Mouse (Mus musculus): ENCODE measurements around the gene Slc44a3.

Gene Slc44a3

DNA sequence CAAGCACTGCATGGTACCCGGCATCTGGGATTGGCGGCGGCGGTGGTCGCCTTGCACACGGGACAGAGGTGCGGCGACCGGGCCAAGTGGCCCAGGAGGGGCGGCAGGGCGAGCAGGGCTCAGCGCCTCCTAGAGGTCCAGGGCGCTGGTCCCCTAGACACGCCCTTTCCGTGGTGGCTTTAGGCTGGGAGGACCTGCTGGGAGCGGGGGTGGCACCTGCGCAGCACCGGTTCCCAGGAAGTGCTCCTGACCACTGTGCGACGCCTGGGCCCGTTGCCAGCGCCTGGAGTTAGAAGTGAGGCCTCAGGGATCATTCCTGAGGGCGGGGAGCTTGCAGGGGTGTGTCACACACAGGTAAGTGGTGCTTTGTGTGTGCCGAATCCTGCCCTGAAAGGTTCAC lies at the start of gene Slc44a3:
TSS of gene Slc44a3 (minus strand) at position 229 of the 400 bp plus-strand sequence.
- no peak for DNase-seq

- DNase-seq: no peak
Observed at GRCm38 (mm10) chr3:121579880-121580549, 47.8 kb upstream of the Slc44a3 start.

GRCm38 (mm10) chr3:121579402-121579801 lies 47.2 kb upstream of the Slc44a3 start:
- DNase-seq: no peak

DNA sequence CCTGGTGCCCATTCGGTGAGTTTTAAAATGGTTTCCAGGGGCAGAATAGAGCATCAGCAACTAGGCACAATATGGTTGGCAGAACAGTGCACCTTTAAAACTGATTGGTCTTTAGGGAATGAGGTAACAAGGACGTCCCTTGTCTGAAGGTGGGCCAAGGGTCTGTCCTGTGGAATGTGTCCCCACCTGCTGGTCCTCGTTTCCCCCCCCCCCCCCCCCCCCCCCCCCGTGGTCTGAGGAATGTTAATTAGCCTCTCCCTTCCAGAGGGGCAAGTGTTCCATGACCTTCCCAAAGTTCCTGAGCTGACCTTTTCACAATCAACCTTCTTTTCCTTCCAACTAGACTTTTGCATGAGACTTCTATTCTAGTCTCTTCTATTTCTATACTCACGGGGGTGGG lies 46.5 kb upstream of the Slc44a3 start:
- no peak for DNase-seq

DNA sequence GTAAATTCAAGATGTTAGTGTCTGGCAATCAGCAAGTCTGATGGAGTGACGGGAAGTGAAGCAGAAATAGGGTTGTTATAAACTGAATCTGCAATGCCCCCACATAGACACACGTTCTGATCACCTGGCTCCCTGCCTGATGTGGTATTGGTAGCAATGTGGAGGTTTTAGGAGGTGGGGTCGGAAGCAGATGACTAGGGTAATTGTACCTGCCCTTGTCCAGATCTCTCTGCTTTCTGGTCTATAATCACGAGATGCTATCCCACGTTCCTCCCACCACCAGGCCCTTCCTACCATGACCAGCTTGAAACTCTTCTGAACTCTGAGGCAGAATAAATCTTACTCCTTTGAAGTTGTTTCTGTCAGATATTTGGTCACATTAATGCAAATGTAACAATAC lies 45.4 kb upstream of the Slc44a3 start:
- DNase-seq: no peak

- DNase-seq: peak; percentile 97
Observed at GRCm38 (mm10) chr3:121577032-121577591, 44.9 kb upstream of the Slc44a3 start.

DNA sequence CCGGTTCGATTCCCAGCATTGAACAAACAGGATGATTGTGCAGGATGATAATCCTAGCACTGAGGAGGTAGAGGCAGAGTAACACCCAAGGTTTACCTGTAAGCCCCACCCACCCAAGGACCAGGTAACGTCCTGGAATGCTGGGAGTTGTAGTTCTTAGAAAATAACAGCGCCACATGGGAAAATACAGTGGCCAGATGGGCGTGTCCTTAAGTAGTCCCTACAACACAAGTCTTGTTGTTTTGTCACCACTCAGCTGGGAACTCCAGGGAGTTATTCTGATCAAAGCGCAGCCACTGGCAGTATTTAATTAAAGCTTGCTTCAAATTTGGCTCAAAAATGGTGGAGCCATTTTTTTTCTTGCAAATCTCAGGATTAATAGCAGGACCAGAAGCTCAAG lies 44.2 kb upstream of the Slc44a3 start:
- peak; percentile 87 for DNase-seq

GRCm38 (mm10) chr3:121574386-121574785 lies 42.2 kb upstream of the Slc44a3 start:
- no peak for DNase-seq

DNA sequence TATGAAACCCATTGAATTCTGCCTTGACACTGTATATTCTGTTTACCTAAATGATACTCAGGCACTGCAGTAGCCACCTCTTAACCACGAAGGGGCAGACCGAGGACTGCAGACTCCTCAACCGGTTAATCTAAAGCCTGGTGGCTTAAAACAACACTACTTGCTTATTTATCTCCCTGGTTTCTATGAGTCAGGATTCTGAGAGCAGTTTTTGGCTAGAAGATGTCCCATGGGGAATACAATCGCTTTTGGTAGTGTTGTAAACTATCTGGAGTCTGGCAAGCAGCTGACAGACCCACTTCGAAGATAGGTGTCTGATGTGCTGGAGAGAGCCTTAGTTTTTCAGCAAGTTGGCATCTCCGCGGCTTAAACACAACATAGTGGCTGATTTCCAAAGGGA lies 41.7 kb upstream of the Slc44a3 start:
- peak; percentile 93 for DNase-seq

DNA sequence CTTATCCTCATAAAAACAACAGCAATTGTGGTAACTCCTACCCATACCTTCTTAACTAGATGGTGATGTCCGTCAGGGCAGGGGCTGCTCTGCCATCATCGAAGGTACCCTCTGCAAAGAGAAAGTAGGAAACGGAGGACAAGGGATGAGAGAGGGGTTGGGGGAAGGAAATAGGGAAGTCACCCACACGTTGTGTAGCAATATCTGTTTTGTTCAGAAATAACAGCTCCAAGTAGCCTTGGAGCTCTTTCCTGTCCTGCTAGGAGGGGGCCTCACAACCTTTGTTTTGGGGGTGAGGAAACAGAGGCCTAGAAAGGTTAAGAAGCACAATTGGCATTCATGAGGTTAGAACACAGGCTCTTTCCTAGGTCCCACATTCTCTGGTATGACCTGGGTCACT lies 39.3 kb upstream of the Slc44a3 start:
- DNase-seq: no peak

DNA sequence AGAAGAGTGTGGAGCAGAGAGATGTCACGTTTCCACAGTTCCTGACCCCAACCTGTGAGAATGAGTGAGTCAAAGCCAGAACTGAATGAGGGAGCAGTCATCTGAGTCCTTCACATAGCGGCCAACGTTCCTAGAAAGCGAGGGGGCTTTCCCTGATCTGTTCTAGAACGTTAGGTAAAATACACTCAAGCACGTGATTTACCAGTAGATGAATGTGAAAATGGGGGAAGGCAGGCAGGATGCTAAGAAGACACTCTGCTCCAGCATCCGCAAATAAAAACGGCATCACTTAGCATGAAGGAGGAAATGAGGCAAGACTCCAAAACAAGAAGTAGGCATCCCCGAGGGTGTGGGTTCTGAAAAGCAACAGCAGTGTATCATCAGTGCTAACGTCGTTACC lies 38.4 kb upstream of the Slc44a3 start:
- DNase-seq: no peak

- DNase-seq: no peak
Observed at GRCm38 (mm10) chr3:121569767-121570166, 37.6 kb upstream of the Slc44a3 start.

DNA sequence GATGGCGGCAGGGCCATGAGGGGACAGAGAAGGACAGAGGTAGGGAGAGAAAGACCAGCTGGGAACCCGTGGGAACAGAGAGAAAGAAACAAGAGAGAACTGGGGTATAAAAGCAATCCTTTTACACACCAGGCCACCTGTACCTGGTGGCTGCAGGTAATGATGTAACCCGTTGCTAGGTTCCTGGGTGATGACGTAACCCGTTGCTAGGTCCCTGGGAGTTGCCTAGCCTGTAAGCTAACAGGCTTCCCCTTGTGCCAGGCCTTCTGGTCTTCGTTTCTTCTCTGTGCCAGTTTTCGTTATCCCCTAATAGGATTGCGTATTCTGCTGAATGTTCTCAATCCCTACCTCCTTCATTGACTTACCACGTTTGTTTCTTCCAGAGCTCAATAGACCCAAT lies 36.8 kb upstream of the Slc44a3 start:
- no peak for DNase-seq

DNA sequence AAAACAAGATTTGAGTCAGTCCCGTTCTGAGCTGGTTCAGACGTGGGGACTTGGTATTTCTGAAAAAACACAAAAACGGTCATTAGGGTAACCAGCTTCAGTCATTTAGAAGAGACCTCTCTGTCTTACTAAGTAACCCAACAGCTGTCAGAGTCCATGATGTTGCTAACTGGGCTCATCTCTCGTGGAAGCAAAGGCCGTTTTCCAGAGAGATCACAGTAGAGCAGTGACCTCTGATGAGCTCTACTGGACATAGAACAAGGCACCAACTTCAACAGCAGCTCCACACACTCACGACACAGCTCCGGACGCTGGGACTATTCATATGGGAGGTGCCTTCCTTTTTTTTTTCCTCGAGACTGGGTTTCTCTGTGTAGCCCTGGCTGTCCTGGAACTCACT lies 35.7 kb upstream of the Slc44a3 start:
- no peak for DNase-seq

- DNase-seq: no peak
Observed at GRCm38 (mm10) chr3:121567337-121567900, 35.2 kb upstream of the Slc44a3 start.

DNA sequence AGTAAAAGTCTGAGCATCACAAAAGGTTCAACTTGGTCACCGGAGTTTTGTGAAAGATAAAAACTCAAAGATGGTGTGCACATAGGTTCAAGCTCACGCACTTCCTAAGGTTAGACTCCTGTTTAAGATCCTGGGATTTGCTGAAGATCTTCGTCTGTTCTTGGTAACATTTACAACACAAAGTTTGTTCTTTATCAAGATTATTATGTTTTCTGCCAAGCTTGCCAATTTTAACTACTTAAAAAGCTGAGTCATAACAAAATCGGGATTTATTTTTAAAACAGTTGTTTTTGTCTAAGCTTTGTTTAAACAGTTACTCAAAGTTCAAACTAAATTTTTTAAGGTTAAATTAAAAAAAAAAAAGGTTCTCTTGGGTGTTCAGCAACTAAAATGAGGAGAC lies 34.7 kb upstream of the Slc44a3 start:
- no peak for DNase-seq

- no peak for DNase-seq
Observed at GRCm38 (mm10) chr3:121561803-121562202, 29.6 kb upstream of the Slc44a3 start.

DNA sequence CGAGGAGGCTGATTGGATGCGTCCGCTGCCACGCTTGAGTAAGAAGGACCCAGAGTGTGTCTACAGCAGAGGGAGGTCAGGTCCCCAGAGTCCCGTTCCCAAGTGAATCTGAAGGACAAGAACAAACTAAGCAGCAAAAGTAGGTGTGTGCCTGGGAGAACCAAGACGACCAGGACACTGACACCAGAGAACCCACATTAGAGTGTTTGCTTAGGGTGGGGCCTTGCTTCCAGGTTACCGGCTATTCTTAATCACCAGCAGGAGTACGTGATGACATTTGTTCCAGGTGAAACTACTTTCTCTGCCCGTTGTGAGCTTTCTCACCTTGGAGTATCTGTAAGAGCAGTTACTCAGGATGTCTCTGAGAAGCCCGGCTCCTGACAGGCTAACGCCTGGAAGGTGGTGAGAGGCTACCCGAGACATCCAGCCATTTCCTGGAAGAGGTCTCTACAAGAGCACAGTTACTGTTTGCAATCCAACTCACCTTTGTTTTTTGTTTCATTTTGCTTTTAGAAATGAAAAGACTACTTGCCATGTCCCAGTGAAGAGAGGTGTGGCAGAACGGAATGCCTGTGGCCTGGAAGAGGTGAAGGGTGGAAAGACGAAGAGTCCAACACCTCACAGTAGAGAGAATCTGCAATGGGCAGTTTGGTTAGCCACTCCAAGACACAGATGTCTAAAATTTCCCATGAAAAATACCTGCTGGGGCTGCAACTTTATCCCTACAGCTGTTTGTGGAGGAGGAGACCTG lies 28.1 kb upstream of the Slc44a3 start:
- no peak for DNase-seq

GRCm38 (mm10) chr3:121559406-121560114 lies 27.4 kb upstream of the Slc44a3 start:
- no peak for DNase-seq

DNA sequence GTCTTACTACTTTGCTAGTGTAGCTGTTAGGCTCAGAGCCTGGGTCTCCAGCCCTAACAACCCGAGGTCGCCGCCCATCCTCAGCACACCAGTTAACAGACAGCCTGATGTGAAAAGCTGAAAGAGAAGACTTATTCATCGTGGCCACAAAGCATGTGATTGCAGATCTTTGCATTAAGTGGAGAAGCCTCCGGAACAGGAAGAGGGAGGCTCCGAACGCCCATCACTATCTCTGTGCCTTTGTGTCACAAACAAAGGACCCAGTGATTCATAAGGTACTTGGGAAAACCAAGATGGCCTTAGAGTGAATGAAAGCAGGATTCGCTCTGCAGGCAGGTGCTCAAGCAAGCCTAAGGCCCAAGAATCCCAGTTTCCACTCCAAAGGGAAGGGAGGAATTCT lies 26.7 kb upstream of the Slc44a3 start:
- DNase-seq: no peak

DNA sequence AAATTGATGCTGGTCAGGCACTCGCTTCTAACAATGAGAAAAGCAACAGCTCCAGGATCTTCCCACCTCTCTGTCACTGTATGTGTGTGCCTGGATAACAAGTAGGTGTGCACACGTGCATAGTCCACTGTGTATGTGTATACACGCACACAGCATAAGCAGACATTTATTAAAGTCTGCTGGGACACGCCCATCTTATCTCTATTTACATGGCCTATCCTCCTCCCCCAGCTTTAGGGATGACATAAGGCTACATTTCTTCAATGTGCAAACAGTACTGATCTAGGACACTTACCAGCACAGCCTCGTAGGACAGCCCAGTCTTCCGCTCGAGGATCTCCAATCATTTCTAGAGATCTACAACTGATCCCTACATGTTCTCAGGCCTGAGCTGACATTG lies 24.1 kb upstream of the Slc44a3 start:
- DNase-seq: no peak

- DNase-seq: peak; percentile 91
Observed at GRCm38 (mm10) chr3:121553294-121553693, 21.1 kb upstream of the Slc44a3 start.

GRCm38 (mm10) chr3:121552723-121553122 lies 20.5 kb upstream of the Slc44a3 start:
- no peak for DNase-seq

Data from heart, adult 11 months (tissue).